Mouse (Mus musculus) monocyte, adult 2 months (primary cell): ENCODE results near the gene AW822073.
A peak's percentile ranks its signal among the peaks of the same experiment; 100 is the strongest.
"Not testable (repeated sequence)": the region's sequence is repeated elsewhere in the genome, so short reads cannot be mapped to it uniquely, and the experiment has no call there.

Experiments
- DNase-seq, 2 experiments: peaks; one replicate each; pipeline ENCODE4 v3.0.0; 2022; ENCODE audit warnings: low spot score in 2 of 2, low read depth in 1 of 2

AW822073 gene

DNA sequence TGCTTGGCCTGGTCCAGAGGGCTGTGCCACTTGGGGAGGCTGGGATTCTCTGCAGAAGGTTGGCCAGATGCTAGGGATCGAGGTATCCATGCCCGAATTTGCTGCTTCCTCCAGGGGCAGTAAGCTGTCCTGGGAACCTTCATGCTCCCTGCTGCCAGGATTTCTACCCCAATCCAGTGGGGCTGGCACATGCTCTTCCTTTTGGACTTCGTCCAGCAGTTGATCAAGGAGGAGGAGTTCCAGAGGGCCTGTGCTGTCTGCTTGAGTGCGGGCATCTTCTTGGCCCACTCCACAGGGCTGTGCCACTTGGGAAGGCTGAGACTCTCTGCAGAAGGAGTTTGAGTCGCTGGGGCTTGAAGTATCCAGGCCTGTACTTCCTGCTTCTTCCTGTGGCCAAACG is 1.6 kb downstream of the AW822073 start:
- DNase-seq: not testable (repeated sequence)

DNA sequence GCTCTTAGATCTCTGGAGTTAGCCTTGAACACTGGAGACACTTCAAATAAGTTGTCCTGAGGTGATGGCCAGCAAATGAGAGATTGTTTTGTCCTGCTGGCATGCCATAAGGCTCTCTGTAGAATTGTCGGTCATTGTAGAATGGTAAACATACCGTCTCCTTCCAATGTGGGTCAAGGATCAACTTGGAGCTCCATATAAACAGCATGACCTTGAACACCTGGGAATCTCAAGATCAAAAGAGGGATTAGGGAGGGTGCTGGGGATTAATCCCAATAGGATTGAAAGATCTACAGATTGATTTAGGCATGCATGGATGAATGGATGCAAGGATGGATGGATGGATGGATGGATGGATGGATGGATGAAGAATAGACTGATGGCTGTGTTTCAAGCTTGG is 3.2 kb downstream of the AW822073 start:
- DNase-seq: peak in 1 of 2 experiments; percentile 49

DNA sequence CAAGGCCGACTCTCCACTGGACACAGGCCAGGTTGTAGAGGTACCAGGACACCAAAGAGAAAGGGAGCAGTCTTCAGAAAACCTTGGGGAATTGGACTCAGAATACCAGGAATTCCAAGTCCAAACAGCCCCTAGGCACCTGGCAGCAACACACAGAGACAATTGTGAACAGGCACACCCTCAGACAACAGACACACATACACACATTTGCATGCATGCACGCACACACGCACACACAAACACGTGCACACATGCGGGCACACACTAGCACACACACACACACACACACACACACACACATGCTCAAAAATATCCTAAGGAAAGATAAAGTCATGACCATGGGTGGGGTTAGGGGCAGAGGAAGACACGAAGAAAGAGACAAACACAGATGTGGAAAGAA is 4.0 kb downstream of the AW822073 start:
- DNase-seq: no peak

DNA sequence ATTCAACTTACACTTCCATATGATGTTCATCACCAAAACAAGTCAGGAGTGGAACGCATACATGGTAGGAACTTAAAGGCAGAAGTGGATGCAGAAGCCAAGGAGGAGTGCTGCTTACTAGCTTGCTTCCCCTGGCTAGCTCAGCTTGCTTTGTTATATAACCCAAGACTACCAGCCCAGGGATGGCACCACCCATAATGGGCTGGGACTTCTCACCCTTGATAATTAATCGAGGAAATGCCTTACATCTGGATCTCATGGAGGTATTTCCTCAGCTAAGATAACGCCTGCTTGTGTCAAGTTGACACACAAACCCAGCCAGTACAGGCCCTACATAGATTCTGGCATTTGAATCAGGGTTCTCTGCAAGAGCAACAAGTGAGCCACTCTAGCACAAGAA is 7.4 kb downstream of the AW822073 start:
- DNase-seq: no peak

DNA sequence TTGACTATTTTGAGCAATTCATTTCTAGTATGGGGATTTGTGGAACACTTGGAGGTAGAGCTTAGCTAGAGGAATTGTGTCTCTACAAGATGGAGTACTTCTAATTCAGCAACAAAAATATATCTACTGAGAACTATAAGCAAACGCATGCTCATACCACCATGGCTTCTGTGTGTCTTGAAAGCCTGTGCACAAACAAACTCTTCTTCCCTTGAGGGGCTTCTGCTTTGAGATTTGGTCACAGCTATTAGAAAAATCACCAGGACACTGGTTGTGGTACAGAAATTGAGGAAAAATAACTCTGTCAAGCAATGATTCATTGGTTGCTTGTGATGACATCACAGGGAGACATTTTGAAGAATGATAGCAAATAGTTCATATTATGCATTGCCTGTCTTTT is 9.4 kb downstream of the AW822073 start:
- no peak for DNase-seq

DNA sequence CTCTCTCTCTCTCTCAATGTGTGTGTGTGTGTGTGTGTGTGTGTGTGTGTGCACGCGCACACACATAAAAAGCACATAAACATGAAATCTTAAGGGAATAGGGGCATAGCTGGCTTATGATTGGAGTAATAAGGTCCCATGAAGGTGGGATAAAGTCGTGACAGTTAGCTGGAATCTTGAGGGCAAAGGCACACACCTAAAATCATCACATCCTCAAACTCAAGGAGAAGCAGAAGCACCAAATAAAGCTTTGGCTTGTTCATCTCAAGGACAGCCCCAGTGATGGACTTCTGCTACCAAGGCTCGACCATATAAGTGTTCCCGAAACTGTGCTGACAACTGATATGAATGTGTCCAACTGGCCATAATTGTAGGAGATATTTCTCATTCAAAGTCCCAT is 9.8 kb downstream of the AW822073 start:
- no peak for DNase-seq

DNA sequence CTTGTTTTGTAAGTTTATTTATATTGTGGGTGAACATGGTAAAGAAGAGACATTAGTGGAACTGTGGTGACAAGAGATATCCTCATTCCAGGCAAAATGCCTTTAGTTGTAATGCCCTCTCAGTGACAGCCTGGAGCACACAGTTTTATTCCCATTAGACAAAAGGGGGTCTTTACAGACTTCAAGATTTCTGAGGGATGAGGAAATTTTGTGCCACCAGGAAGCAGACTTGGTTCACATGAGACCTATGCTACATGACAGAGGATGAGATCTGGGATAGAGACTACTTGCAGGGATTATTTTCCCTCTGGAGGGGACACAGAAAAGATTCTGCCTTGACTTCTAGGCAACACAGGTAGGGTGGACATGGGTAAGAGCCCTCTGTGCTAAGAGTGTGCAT is 10.2 kb downstream of the AW822073 start:
- no peak for DNase-seq

DNA sequence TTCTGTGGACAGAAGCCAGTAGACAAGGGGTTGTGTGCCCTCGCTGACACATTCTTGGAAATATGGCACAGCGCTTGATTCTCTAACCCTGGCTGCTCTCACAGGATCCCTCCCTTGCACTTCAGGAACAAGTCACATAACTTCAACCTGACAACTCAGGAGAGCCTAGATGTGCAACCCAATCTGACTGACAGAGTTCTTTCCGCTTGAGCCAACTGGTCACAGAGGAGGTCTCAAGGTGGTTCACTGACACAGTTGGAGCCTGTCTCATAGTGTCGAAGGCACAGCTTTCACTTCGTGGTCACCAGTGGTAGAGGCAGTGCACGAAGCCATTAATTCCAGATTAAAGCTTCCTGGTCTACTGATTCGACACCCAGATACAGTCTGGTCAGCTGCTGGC is 12.5 kb downstream of the AW822073 start:
- no peak for DNase-seq

DNA sequence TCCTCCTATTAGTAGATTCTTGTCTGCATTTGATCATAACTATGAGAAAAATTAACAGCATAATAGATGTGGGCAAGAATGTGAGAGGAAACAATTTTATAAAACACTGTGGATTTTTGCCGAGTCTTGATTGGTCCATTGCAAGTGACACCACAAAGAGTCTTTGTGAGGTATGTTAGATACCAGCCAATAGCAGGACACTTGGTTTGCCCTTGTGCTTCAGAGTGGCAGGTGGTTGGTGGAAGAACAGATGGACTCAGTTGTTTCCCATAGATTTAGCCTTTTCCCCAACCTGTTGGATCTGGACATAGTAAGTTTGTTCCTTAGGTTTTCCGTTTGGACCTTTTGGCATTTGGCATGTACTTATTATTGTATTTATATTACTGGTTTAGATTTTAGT is 13.5 kb downstream of the AW822073 start:
- DNase-seq: no peak

DNA sequence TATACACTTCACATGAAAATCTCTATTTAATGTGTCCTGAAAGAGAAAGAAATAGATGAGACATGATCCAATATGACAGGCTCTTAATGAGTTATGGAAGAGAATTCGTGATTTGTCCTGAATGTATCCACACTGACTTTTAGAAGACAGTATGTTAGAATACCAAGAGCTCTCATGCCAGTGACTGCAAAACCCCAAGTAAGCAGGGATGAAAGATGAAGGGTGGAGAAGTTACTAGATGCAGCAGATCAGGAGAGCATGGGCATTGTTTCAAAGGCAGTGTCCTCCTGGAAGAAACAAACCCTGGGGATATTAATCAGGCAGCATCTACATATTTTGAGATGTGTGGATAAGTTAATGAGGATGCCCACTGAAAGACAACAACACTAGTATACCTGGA is 14.2 kb downstream of the AW822073 start:
- no peak for DNase-seq

DNA sequence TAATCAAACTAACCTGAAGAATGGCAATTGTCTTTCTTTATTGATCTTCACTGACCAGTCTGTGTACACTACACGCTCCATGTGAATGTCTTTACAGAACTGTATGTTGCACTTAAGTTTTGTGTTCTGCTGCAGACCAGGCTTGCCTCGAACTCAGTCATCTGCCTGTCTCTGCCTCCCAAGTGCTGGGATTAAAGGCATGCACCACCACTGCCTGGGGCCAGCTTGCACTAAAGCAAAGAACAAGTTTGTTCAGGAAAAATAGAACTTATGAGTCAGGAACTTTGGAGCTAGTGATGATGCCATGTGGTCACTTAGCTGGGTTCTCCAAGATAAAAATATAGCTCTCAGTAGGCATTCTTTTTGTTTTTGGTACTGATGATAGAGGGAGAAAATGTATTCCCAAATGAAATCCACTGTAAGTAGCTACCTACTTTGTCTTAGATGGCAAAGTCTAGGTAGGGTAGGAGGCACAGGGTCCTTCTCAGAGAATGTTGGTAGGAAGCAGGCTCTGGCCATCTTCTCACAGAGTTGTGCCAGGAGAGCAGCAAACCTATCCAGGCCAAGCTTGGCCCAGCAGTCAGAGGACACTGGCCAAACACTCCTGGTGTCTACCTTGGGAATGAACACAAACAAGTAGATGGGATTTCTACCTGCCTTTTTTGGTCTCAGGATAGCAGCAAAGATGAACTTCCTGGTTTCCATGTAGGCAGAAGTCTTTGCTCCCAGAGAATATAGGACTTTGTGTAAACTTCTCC is 14.8 kb downstream of the AW822073 start:
- DNase-seq: no peak

DNA sequence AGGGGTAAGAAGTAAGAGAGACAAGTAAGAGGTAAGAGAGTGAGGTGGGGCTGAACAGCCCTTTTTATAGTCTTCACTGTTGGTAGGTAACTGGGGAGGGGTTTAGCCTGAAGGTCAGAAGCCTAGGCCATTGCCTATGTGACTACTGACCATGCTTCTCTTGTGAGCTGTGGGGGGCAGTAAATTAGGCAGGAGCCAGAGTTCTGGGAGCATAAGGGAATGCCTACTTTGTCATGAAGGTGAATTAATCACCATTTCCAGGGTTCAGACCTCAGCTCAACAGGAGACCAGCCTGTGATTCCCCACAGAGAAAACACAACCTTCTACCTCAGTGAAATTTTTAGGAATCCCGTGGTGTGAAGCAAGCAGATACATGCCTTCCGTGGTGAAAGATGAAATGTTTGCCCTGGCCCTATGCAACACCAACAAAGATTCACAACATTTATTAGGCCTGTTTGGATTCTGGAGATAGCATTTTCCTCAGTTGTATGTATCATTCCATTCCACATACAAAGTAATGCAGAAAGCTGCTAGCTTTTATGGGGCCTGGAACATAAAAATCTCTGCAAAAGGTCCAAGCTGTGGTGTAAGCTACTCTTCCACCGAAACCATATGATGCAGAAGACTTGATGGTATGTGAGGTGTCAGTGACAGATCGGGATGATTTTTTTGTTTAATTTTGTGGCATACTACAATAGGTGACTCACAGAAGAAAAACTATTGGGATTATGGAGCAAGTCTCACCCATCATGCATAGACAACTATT is 17.9 kb downstream of the AW822073 start:
- no peak for DNase-seq

DNA sequence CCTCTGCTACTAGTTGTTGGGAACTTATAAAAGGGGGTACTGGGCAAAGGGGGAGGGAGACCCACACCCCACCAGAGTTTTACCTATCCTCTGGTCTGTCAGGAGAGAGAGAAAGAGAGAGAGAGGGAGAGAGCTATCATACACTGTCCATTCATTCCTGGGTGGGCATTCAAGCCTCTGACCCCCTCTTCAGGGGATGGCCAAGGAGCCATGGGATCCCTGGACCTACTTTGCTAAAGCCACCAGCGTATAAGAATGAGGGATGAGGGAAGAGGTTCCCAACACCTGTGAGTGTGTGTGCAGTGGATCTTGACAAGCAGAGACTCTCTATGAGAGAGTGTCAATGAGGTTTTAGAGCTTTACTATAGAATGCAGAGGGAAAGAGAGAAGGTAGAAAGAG is 18.7 kb downstream of the AW822073 start:
- DNase-seq: no peak
